Mouse (Mus musculus) testis, postnatal 14 days (tissue): ENCODE data around the gene Fus.
"Not testable (repeated sequence)": the region's sequence is repeated elsewhere in the genome, so short reads cannot be mapped to it uniquely, and the experiment has no call there.

Source experiments
- DNase-seq: peaks from one replicate; pipeline ENCODE4 v3.0.0; 2021; ENCODE audit warnings: low spot score

Gene Fus

DNA sequence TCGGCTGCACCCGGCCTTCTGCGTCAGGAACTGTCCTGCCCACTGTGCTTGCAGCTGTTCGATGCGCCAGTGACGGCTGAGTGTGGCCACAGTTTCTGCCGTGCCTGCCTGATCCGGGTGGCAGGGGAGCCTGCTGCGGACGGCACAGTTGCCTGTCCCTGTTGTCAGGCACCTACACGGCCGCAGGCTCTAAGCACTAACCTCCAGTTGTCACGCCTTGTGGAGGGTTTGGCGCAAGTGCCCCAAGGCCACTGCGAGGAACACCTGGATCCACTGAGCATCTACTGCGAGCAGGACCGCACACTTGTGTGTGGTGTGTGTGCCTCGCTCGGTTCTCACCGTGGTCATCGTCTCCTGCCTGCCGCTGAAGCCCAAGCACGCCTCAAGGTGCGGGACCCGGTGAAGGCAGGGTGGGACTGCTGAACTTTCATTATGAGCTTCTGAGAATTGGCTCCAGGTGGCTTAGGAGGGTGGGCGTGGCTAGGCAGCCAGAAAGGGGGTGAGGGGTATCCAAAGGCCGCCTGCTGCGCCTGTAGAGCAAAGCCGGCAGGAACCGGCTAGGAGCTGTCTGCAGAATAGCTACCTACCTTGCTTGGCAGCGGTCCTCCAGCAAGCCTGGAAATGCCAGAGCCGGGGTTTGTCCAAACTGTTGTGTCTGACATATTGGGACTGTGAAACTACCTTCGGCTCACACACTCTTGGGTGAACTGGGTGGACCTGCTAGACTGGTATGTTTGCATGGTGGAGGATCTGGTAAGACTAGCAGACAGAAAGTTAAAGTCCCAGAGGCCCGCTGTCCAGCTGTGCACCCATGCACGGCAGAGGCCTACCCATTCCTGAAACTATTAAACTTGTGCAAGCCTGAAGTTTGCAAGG, 37.5 kb downstream of the Fus start:
- peak; percentile 34 for DNase-seq

DNA sequence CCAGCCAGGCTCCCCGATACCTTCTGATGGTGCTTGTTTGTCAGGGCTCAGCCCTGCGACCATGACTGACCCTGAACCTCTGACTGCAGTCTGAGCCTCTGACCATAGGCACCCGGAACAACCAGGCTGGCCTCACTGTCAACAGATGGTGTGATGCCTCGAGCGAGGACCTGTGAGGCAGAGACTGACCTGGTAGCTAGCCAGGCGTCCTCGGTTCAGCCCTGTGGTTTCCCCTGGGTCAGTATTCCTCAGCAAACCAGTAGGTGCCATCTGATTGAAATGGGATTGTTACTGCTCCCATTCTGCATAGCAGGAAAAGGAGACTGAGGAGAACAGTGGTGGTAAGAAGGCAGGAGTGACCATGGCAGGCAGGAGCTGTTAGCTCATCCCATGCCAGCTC, 38.9 kb downstream of the Fus start:
- no peak for DNase-seq

DNA sequence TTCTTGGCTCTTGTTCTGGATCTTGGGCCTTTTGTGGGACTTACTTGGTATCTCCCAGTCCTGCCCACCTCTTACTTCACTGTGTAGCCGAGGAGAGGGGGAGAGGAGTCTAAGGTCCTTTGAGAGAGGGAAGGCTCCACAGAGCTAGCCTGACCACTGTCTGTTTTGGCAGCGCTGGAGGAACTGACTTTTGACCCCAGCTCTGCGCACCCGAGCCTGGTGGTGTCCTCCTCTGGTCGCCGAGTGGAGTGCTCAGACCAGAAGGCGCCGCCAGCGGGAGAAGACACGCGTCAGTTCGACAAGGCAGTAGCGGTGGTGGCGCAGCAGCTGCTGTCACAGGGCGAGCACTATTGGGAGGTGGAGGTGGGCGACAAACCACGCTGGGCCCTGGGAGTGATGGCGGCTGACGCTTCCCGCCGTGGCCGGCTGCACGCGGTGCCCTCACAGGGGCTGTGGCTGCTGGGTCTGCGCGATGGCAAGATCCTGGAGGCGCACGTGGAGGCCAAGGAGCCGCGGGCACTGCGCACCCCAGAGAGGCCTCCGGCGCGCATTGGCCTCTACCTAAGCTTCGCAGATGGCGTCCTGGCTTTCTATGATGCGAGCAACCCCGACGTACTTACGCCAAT, 42.6 kb downstream of the Fus start:
- DNase-seq: no peak

GRCm38 (mm10) chr7:128012136-128012780, 45.0 kb downstream of the Fus start:
- no peak for DNase-seq

GRCm38 (mm10) chr7:128013116-128013515, 45.9 kb downstream of the Fus start:
- DNase-seq: no peak

- not testable (repeated sequence) for DNase-seq
These were observed 48.9 kb downstream of the Fus start for GRCm38 (mm10) chr7:128016134-128016533.

DNA sequence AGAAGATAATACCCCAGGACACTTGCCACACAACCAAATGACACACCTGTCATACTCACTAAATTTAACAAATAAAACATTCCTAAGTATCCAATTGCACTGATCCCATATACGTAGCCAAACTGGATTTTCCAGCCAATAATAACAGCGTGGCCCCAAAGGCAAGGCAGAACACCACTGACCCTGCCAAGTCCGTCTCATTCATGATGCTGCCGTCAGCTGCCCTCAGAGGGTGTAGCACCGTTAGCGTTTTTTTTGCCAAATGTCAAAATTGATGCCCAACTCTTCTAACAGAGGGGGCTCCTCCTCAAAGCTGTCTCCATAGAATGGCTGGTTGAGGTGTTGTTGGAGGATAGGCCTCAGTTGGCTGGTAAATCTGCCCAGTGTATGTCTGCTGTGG, 49.4 kb downstream of the Fus start:
- DNase-seq: no peak

GRCm38 (mm10) chr7:128018275-128018674, 51.0 kb downstream of the Fus start:
- no peak for DNase-seq

GRCm38 (mm10) chr7:128019187-128019586, 51.9 kb downstream of the Fus start:
- no peak for DNase-seq

- no peak for DNase-seq
These were observed 55.7 kb downstream of the Fus start for GRCm38 (mm10) chr7:128022974-128023373.

DNA sequence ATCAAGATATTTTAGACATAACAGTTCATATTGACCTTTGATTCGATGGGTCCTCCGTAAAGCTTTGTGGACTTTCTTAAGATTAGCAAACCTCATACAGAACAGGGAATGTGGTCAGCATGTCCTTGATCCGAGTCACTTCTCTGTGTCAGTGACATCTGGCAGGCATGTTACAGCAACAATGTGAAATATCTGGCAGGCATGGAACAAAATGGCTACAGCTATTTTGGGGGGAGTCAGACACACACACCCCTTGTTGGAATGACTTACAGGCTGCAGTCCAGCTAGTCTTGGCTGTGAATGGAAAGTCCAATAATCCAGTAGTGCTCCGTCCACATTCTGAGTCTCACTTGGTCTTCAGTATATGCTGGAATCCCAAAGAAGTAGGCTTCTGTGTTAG, 56.3 kb downstream of the Fus start:
- DNase-seq: no peak

- DNase-seq: no peak
These were observed 57.1 kb downstream of the Fus start for GRCm38 (mm10) chr7:128024364-128024763.

GRCm38 (mm10) chr7:128024932-128025331, 57.7 kb downstream of the Fus start:
- no peak for DNase-seq

GRCm38 (mm10) chr7:128025381-128025780, 58.1 kb downstream of the Fus start:
- DNase-seq: no peak

DNA sequence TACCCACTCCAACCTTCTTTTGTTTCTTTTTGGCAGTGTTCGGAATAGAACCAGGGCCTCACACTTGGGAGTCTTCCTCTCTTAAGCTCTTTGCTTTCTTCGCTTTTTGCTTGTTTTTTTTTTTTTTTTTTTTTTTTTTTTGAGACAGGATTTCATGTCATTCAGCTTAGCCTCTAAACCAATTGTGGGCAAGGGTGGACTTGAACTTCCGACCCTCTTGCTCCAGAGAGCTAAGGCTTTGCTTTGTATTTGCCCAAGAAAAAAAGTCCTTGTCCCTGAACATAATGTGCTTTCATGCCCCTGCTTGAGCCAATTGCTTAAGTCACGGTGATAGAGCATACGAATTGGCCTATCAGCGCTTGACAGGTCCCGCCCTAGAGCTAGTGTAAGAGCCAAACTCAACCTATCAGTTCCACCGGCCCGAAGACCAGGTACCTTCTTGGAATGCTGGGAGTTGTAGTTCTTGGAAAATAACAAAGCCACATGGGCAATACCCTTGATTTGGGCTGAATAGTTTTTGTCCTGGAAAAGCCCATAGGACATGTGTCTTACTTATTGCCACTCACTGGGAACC, 64.2 kb downstream of the Fus start:
- DNase-seq: peak; percentile 43

DNA sequence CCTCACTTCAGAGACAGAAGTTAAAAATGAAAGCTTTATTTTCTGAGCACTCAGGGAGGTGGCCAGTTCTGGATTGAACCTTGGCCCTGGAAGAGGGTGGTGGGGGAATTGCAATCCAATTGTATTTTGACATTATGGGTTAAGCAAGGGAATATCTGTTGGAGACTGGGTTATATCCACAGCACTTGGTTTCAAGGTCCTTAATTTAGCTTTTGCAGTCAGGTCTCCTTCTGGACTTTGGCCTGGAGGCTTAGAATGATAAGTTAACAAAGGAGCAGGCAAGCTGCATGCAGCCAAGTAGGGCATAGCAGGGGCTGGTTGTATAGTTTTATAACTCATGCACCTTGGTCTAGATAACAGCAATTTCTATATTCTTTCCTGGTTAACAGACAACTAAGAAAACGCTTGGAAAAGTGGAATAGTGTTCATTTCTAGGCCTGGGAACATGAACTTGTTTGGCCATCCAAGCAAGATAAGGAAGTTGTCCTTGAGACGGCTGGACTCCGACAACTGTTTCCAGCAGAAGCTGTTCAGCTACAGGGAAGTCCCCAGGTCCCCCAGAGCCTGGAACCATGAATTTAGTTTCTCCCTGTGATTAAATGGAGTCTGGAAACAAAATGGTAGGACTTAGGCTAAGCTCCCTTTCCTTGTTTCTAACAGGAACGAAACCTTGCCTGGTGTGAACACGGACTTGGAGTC, 65.2 kb downstream of the Fus start:
- no peak for DNase-seq

- DNase-seq: no peak
These were observed 65.7 kb downstream of the Fus start for GRCm38 (mm10) chr7:128032989-128033293.

- no peak for DNase-seq
These were observed 66.4 kb downstream of the Fus start for GRCm38 (mm10) chr7:128033616-128034015.
